Mouse (Mus musculus) MEL (cell line): Measurements from ENCODE around the gene Il10rb. TPM values are rescaled to one million over a fixed set of nuclear protein-coding genes. Genes with fewer than 3 reads are reported as not detected.
A peak's percentile ranks its signal among the peaks of the same experiment; 100 is the strongest.

Source experiments
- DNase-seq: peaks from one replicate; pipeline ENCODE4 v3.0.0; 2011; ENCODE audit warnings: low read depth, low spot score
- H3K27ac ChIP-seq: 2 replicates; pipeline ENCODE4 v1.5.1; 2012; ENCODE audit warnings: low read depth, mild to moderate bottlenecking, control low read depth, low read length, moderate library complexity; ENCODE audit not compliant: control insufficient read depth
- H3K27me3 ChIP-seq, 2 experiments: fragments of 150-350 bp in 1 of 2; sonication (generic) in 1 of 2; 2 replicates each; pipeline ENCODE4 v1.6.1; 2012; ENCODE audit warnings: low read length in 2 of 2, mild to moderate bottlenecking in 2 of 2, improper control_type of control experiment in 1 of 2, moderate library complexity in 1 of 2; ENCODE audit not compliant: insufficient read depth in 2 of 2, control insufficient read depth in 1 of 2
- H3K36me3 ChIP-seq, 2 experiments: 2 replicates each; pipeline ENCODE4 v1.6.1; 2012 to 2014; ENCODE audit warnings: low read length in 2 of 2, improper control_type of control experiment in 1 of 2, inconsistent platforms in 1 of 2, mild to moderate bottlenecking in 1 of 2; ENCODE audit not compliant: insufficient read depth in 2 of 2, control insufficient read depth in 1 of 2
- H3K4me1 ChIP-seq, 2 experiments: fragments of 150-350 bp in 1 of 2; sonication (generic) in 1 of 2; 2 replicates each; pipeline ENCODE4 v1.6.1; 2012; ENCODE audit warnings: low read length in 2 of 2, improper control_type of control experiment in 1 of 2, mild to moderate bottlenecking in 1 of 2; ENCODE audit not compliant: insufficient read depth in 2 of 2, control insufficient read depth in 1 of 2
- H3K4me3 ChIP-seq, 2 experiments: fragments of 150-350 bp in 1 of 2; sonication (generic) in 1 of 2; 2 replicates each; pipeline ENCODE4 v1.5.1; 2012; ENCODE audit warnings: low read depth in 2 of 2, low read length in 2 of 2, mild to moderate bottlenecking in 2 of 2, moderate library complexity in 2 of 2, control low read depth in 1 of 2, improper control_type of control experiment in 1 of 2; ENCODE audit not compliant: control insufficient read depth in 1 of 2, insufficient read depth in 1 of 2
- H3K79me2 ChIP-seq: 2 replicates; pipeline ENCODE4 v1.6.1; 2012; ENCODE audit warnings: mild to moderate bottlenecking, low read length, moderate library complexity; ENCODE audit not compliant: control insufficient read depth, poor library complexity, insufficient read depth
- H3K9ac ChIP-seq: 2 replicates; pipeline ENCODE4 v1.6.1; 2012; ENCODE audit warnings: low read depth, mild to moderate bottlenecking, control low read depth, low read length, moderate library complexity; ENCODE audit not compliant: control insufficient read depth, poor library complexity, severe bottlenecking
- H3K9me3 ChIP-seq: fragments of 150-350 bp; sonication (generic); replicated peaks from 2 replicates; pipeline ENCODE4 v1.6.1; 2012; ENCODE audit warnings: mild to moderate bottlenecking, low read length, improper control_type of control experiment, moderate library complexity; ENCODE audit not compliant: insufficient read depth
- CHD1 ChIP-seq: IDR thresholded peaks from 2 replicates; pipeline ENCODE4 v1.6.1; 2012; ENCODE audit warnings: low read depth, mild to moderate bottlenecking, inconsistent platforms, low read length, improper control_type of control experiment
- CHD2 ChIP-seq: IDR thresholded peaks from 2 replicates; pipeline ENCODE4 v1.6.1; 2011; ENCODE audit warnings: low read length, improper control_type of control experiment
- E2F4 ChIP-seq: IDR thresholded peaks from 2 replicates; pipeline ENCODE4 v1.6.1; 2011; ENCODE audit warnings: low read depth, low read length, improper control_type of control experiment, borderline replicate concordance
- EP300 ChIP-seq, 2 experiments: IDR thresholded peaks; 2 replicates each; pipeline ENCODE4 v1.6.1; 2011; ENCODE audit warnings: improper control_type of control experiment in 2 of 2, low read length in 2 of 2, low read depth in 1 of 2, mild to moderate bottlenecking in 1 of 2
- ETS1 ChIP-seq: IDR thresholded peaks from 2 replicates; pipeline ENCODE4 v1.6.1; 2012; ENCODE audit warnings: low read depth, mild to moderate bottlenecking, inconsistent platforms, low read length, improper control_type of control experiment, moderate library complexity
- GABPA ChIP-seq: IDR thresholded peaks from 2 replicates; pipeline ENCODE4 v1.6.1; 2012; ENCODE audit warnings: low read depth, mild to moderate bottlenecking, inconsistent platforms, low read length, improper control_type of control experiment, moderate library complexity
- HCFC1 ChIP-seq: IDR thresholded peaks from 2 replicates; pipeline ENCODE4 v1.6.1; 2012; ENCODE audit warnings: low read depth, mild to moderate bottlenecking, inconsistent platforms, low read length, improper control_type of control experiment, moderate library complexity
- MAX ChIP-seq: IDR thresholded peaks from 2 replicates; pipeline ENCODE4 v1.6.1; 2011; ENCODE audit warnings: low read length, improper control_type of control experiment
- MAZ ChIP-seq: IDR thresholded peaks from 2 replicates; pipeline ENCODE4 v1.6.1; 2012; ENCODE audit warnings: low read depth, mild to moderate bottlenecking, inconsistent platforms, low read length, improper control_type of control experiment
- MYB ChIP-seq: IDR thresholded peaks from 2 replicates; pipeline ENCODE4 v1.6.1; 2011; ENCODE audit warnings: mild to moderate bottlenecking, low read depth, low read length, improper control_type of control experiment
- POLR2AphosphoS2 ChIP-seq: IDR thresholded peaks from 2 replicates; pipeline ENCODE4 v1.6.1; 2011; ENCODE audit warnings: low read length, improper control_type of control experiment
- RAD21 ChIP-seq: IDR thresholded peaks from 2 replicates; pipeline ENCODE4 v1.6.1; 2011; ENCODE audit warnings: mild to moderate bottlenecking, low read depth, low read length, improper control_type of control experiment
- USF2 ChIP-seq, 2 experiments: IDR thresholded peaks; 2 replicates each; pipeline ENCODE4 v1.6.1; 2011 to 2012; ENCODE audit warnings: improper control_type of control experiment in 2 of 2, low read length in 2 of 2, borderline replicate concordance in 1 of 2, inconsistent platforms in 1 of 2, low read depth in 1 of 2, mild to moderate bottlenecking in 1 of 2; ENCODE audit not compliant: insufficient read depth in 1 of 2
- ZKSCAN1 ChIP-seq: IDR thresholded peaks from 2 replicates; pipeline ENCODE4 v1.6.1; 2012; ENCODE audit warnings: low read depth, mild to moderate bottlenecking, inconsistent platforms, low read length, improper control_type of control experiment, moderate library complexity
- polyA plus RNA-seq, 2 experiments: library from polyadenylated mRNA; stranded (reverse) in 1 of 2; unstranded in 1 of 2; fragments of >175 nt in 1 of 2; fragments of >200 nt in 1 of 2; gene quantifications; 2 replicates each; pipeline versions ENCODE4 v1.2.1 to v1.2.4; 2012; ENCODE audit warnings: low replicate concordance in 2 of 2, low read depth in 1 of 2; ENCODE audit not compliant: insufficient read length in 2 of 2, insufficient read depth in 1 of 2, missing spikeins in 1 of 2
- total RNA-seq: library from RNA; depleted of rRNA; stranded (reverse); fragments of 300-350 nt; gene quantifications from 2 replicates; pipeline ENCODE4 v1.2.3, GENCODE M21; 2012

Gene Il10rb
- total and polyA plus RNA-seq, 3 experiments, result 4.7 to 14.6 TPM; not detected in 1

GRCm38 (mm10) chr16:91428259-91428865, 22.4 kb downstream of the Il10rb start:
- H3K9me3 ChIP-seq, result no peaks in the 10 kb centered on the region
- H3K4me1 ChIP-seq, result no peaks in the 10 kb centered on the region
- no peak for DNase-seq
- no peak for TF ChIP-seq USF2 (IDR thresholded peaks at IDR 0.05; ENCODE audit: borderline replicate concordance in 1 of 2, insufficient read depth in 1 of 2, low read depth in 1 of 2, low read length in 2 of 2)
- TF ChIP-seq MYB, result no peak
- TF ChIP-seq GABPA, result no peak
- no peak for TF ChIP-seq RAD21
- no peak for TF ChIP-seq HCFC1
- no peak for TF ChIP-seq EP300 (IDR thresholded peaks at IDR 0.05; ENCODE audit: low read depth in 1 of 2, low read length in 2 of 2)
- no peak for TF ChIP-seq MAX
- TF ChIP-seq ETS1, result no peak
- TF ChIP-seq CHD1, result no peak
- no peak overlapping the region for H3K27ac ChIP-seq
- H3K9ac ChIP-seq, result no peak overlapping the region
- H3K79me2 ChIP-seq, result no peaks in the 10 kb centered on the region
- no peaks in the 10 kb centered on the region for H3K36me3 ChIP-seq
- H3K27me3 ChIP-seq, result no peaks in the 10 kb centered on the region
- no peak overlapping the region for H3K4me3 ChIP-seq

GRCm38 (mm10) chr16:91432720-91433328, 26.9 kb downstream of the Il10rb start:
- no peak for TF ChIP-seq HCFC1
- no peak for TF ChIP-seq ZKSCAN1
- no peak for TF ChIP-seq MAZ
- TF ChIP-seq, all 39 proteins: peak for 0
- H3K27ac ChIP-seq, result no peak overlapping the region
- no peak overlapping the region for H3K4me3 ChIP-seq
- no peaks in the 10 kb centered on the region for H3K9me3 ChIP-seq
- H3K36me3 ChIP-seq, result peaks cover 0 to 10% of the 10 kb centered on the region in 2 experiments; a peak in 2 of 4 replicates
- peaks cover 0 to 13% of the 10 kb centered on the region in 2 experiments; a peak in 3 of 4 replicates for H3K4me1 ChIP-seq
- DNase-seq, result no peak
- H3K79me2 ChIP-seq, result no peaks in the 10 kb centered on the region
- no peak overlapping the region for H3K9ac ChIP-seq
- H3K27me3 ChIP-seq, result no peaks in the 10 kb centered on the region

- Histone ChIP-seq H3K27ac (no peak overlapping the region), H3K79me2 (no peaks in the 10 kb centered on the region), H3K9me3 (no peaks in the 10 kb centered on the region), H3K36me3 (peaks cover 0 to 13% of the 10 kb centered on the region in 2 experiments; a peak in 2 of 4 replicates), H3K4me1 (peaks cover 0 to 16% of the 10 kb centered on the region in 2 experiments; a peak in 3 of 4 replicates)
- peak; percentile 43 for DNase-seq
- no peak for TF ChIP-seq CHD2
- no peak for TF ChIP-seq E2F4
- no peak for TF ChIP-seq POLR2AphosphoS2
- TF ChIP-seq, all 39 proteins: peak for 0
- H3K9ac ChIP-seq, result no peak overlapping the region
- H3K4me3 ChIP-seq, result no peak overlapping the region
- no peaks in the 10 kb centered on the region for H3K27me3 ChIP-seq
Observed at GRCm38 (mm10) chr16:91433329-91433933, 27.5 kb downstream of the Il10rb start.
